Mouse (Mus musculus): ENCODE measurements around the gene Tmem102. TPM values are rescaled to one million over a fixed set of nuclear protein-coding genes. Genes with fewer than 3 reads are reported as not detected.
A peak's percentile ranks its signal among the peaks of the same experiment; 100 is the strongest.

Gene Tmem102
- polyA plus RNA-seq, 1 experiment from 2014 or later: 4.4 TPM

- TF ChIP-seq CTCF (IDR thresholded peaks at IDR 0.05; ENCODE audit: low read depth) (no peak), EP300 (IDR thresholded peaks at IDR 0.05; ENCODE audit: low read depth) (no peak)
- H3K27me3 ChIP-seq (ENCODE audit: insufficient read depth, low read length): peaks cover 74% of the 10 kb centered on the region
- peaks cover 42% of the 10 kb centered on the region for H3K4me1 ChIP-seq (ENCODE audit: insufficient read depth)
- DNase-seq (peak; percentile 78), ATAC-seq (no peak; the same call in 1 of the 2 replicates)
- no peaks in the 10 kb centered on the region for H3K36me3 ChIP-seq (replicated peaks; ENCODE audit: insufficient read depth, low read length)
- no peaks in the 10 kb centered on the region for H3K9me3 ChIP-seq (ENCODE audit: low read length)
- under 1% methylated on average over 31 of the region's 33 CpGs for WGBS (ENCODE audit: insufficient replicate concordance)
- peak overlapping the region; percentile 87 for H3K4me2 ChIP-seq (ENCODE audit: low read depth, low read length)
- H3K27ac ChIP-seq (ENCODE audit: low read depth): no peak overlapping the region
- H3K4me3 ChIP-seq (ENCODE audit: low read depth, low read length): peak overlapping the region; percentile 54
- no peak overlapping the region; the same call in 1 of the 2 replicates for H3K9ac ChIP-seq (replicated peaks)
Measured at GRCm38 (mm10) chr11:69802648-69803105, 2.7 kb downstream of the Tmem102 start.

- Histone ChIP-seq H3K4me3 (ENCODE audit: low read depth, low read length) (peak within 1 kb of the TSS; percentile 54), H3K36me3 (replicated peaks; ENCODE audit: insufficient read depth, low read length) (no peaks in the 10 kb centered on the region), H3K9ac (replicated peaks) (peak within 1 kb of the TSS; percentile 24), H3K4me1 (ENCODE audit: insufficient read depth) (peaks cover 42% of the 10 kb centered on the region), H3K9me3 (ENCODE audit: low read length) (no peaks in the 10 kb centered on the region), H3K4me2 (ENCODE audit: low read depth, low read length) (peak within 1 kb of the TSS; percentile 87), H3K27me3 (ENCODE audit: insufficient read depth, low read length) (peaks cover 77% of the 10 kb centered on the region), H3K27ac (ENCODE audit: low read depth) (no peak within 1 kb of the TSS)
- DNase-seq: no peak
- TF ChIP-seq CTCF (IDR thresholded peaks at IDR 0.05; ENCODE audit: low read depth) (no peak), EP300 (IDR thresholded peaks at IDR 0.05; ENCODE audit: low read depth) (no peak)
- ATAC-seq: no peak
- WGBS (ENCODE audit: insufficient replicate concordance): 4% methylated on average over 28 of the region's 33 CpGs
Measured at GRCm38 (mm10) chr11:69801379-69801977, 3.9 kb downstream of the Tmem102 start, which contains the start of gene Fgf11. TSS of gene Fgf11 (minus strand) at chr11:69801857.

GRCm38 (mm10) chr11:69800392-69801197 is 4.8 kb downstream of the Tmem102 start:
- no peak overlapping the region for H3K27ac ChIP-seq (ENCODE audit: low read depth)
- peaks cover 70% of the 10 kb centered on the region for H3K27me3 ChIP-seq (ENCODE audit: insufficient read depth, low read length)
- no peaks in the 10 kb centered on the region for H3K36me3 ChIP-seq (replicated peaks; ENCODE audit: insufficient read depth, low read length)
- peaks cover 47% of the 10 kb centered on the region for H3K4me1 ChIP-seq (ENCODE audit: insufficient read depth)
- peak; percentile 64 for DNase-seq
- H3K9ac ChIP-seq (replicated peaks): peak overlapping the region; percentile 24; the same call in 1 of the 2 replicates
- H3K4me3 ChIP-seq (ENCODE audit: low read depth, low read length): peak overlapping the region; percentile 37
- no peaks in the 10 kb centered on the region for H3K9me3 ChIP-seq (ENCODE audit: low read length)
- ATAC-seq: no peak
- TF ChIP-seq CTCF (IDR thresholded peaks at IDR 0.05; ENCODE audit: low read depth) (no peak), EP300 (IDR thresholded peaks at IDR 0.05; ENCODE audit: low read depth) (no peak)
- WGBS (ENCODE audit: insufficient replicate concordance): 2% methylated on average over 36 of the region's 36 CpGs
- peak overlapping the region; percentile 87 for H3K4me2 ChIP-seq (ENCODE audit: low read depth, low read length)

GRCm38 (mm10) chr11:69800138-69800391 is 5.4 kb downstream of the Tmem102 start:
- H3K4me2 ChIP-seq (ENCODE audit: low read depth, low read length): peak overlapping the region; percentile 87
- H3K27ac ChIP-seq (ENCODE audit: low read depth): no peak overlapping the region
- H3K9ac ChIP-seq (replicated peaks): no peak overlapping the region
- peak overlapping the region; percentile 37; the same call in 1 of the 2 replicates for H3K4me3 ChIP-seq (ENCODE audit: low read depth, low read length)
- no peak for TF ChIP-seq EP300 (IDR thresholded peaks at IDR 0.05; ENCODE audit: low read depth)
- TF ChIP-seq CTCF (IDR thresholded peaks at IDR 0.05; ENCODE audit: low read depth): no peak
- no peaks in the 10 kb centered on the region for H3K36me3 ChIP-seq (replicated peaks; ENCODE audit: insufficient read depth, low read length)
- no peaks in the 10 kb centered on the region for H3K9me3 ChIP-seq (ENCODE audit: low read length)
- WGBS (ENCODE audit: insufficient replicate concordance): 1% methylated on average over 11 of the region's 11 CpGs
- H3K4me1 ChIP-seq (ENCODE audit: insufficient read depth): peaks cover 49% of the 10 kb centered on the region
- no peak for ATAC-seq
- H3K27me3 ChIP-seq (ENCODE audit: insufficient read depth, low read length): peaks cover 65% of the 10 kb centered on the region
- DNase-seq: no peak

- Histone ChIP-seq H3K27ac (ENCODE audit: low read depth) (no peak overlapping the region), H3K27me3 (ENCODE audit: insufficient read depth, low read length) (peaks cover 60% of the 10 kb centered on the region), H3K4me1 (ENCODE audit: insufficient read depth) (peaks cover 51% of the 10 kb centered on the region), H3K9ac (replicated peaks) (no peak overlapping the region), H3K36me3 (replicated peaks; ENCODE audit: insufficient read depth, low read length) (no peaks in the 10 kb centered on the region), H3K9me3 (ENCODE audit: low read length) (no peaks in the 10 kb centered on the region), H3K4me3 (ENCODE audit: low read depth, low read length) (no peak overlapping the region), H3K4me2 (ENCODE audit: low read depth, low read length) (0 out of 2 replicates have a peak overlapping the region, but pooled peaks have one; percentile 87)
- 29% methylated on average over 12 of the region's 12 CpGs for WGBS (ENCODE audit: insufficient replicate concordance)
- DNase-seq: peak; percentile 53
- ATAC-seq: no peak
- TF ChIP-seq CTCF (IDR thresholded peaks at IDR 0.05; ENCODE audit: low read depth) (no peak), EP300 (IDR thresholded peaks at IDR 0.05; ENCODE audit: low read depth) (no peak)
Measured at GRCm38 (mm10) chr11:69799394-69800137, 5.9 kb downstream of the Tmem102 start.

GRCm38 (mm10) chr11:69797924-69798323 is 7.5 kb downstream of the Tmem102 start:
- TF ChIP-seq CTCF (IDR thresholded peaks at IDR 0.05; ENCODE audit: low read depth): no peak
- no peak for TF ChIP-seq EP300 (IDR thresholded peaks at IDR 0.05; ENCODE audit: low read depth)
- Histone ChIP-seq H3K9me3 (ENCODE audit: low read length) (no peaks in the 10 kb centered on the region), H3K36me3 (replicated peaks; ENCODE audit: insufficient read depth, low read length) (no peaks in the 10 kb centered on the region), H3K27ac (ENCODE audit: low read depth) (no peak overlapping the region), H3K9ac (replicated peaks) (no peak overlapping the region), H3K27me3 (ENCODE audit: insufficient read depth, low read length) (peaks cover 43% of the 10 kb centered on the region), H3K4me1 (ENCODE audit: insufficient read depth) (peaks cover 36% of the 10 kb centered on the region), H3K4me2 (ENCODE audit: low read depth, low read length) (no peak overlapping the region), H3K4me3 (ENCODE audit: low read depth, low read length) (no peak overlapping the region)
- no peak for DNase-seq
- WGBS (ENCODE audit: insufficient replicate concordance): 74% methylated on average over 7 of the region's 7 CpGs
- no peak for ATAC-seq
